Mouse (Mus musculus) adrenal gland, postnatal 14 days (tissue): ENCODE data around the gene Calhm2. TPM values are rescaled to one million over a fixed set of nuclear protein-coding genes. Genes with fewer than 3 reads are reported as not detected.

Source experiments
- DNase-seq: peaks from one replicate; pipeline ENCODE4 v3.0.0; 2021; ENCODE audit warnings: mixed read lengths
- long read RNA-seq, 2 experiments: library from polyadenylated mRNA; stranded (forward); transcript quantifications; one replicate each; pipeline ENCODE4 v2.0.0; 2021
- total RNA-seq: library from RNA; stranded (reverse); gene quantifications from 2 replicates; pipeline ENCODE4 v1.2.3, GENCODE M21; 2021

The Calhm2 gene
- total RNA-seq = 4.4 and 5.4 TPM in 2 replicates
- long read RNA-seq, experiment 1, partial matches to known transcripts = 0 of 1 reads
- long read RNA-seq, experiment 1, other reads (novel, unspliced or antisense) = 1 of 1 reads
- long read RNA-seq, experiment 2 = 0 reads

- peak; percentile 74 for DNase-seq
These were observed at the start of gene Calhm2 for GRCm38 (mm10) chr19:47137771-47138421. TSS of gene Calhm2 (minus strand) at chr19:47138294.

GRCm38 (mm10) chr19:47186514-47187275, 48.6 kb upstream of the Calhm2 start:
- no peak for DNase-seq

- DNase-seq = no peak
These were observed 46.6 kb upstream of the Calhm2 start for GRCm38 (mm10) chr19:47184736-47185135.

- DNase-seq = no peak
These were observed 46.1 kb upstream of the Calhm2 start for GRCm38 (mm10) chr19:47184221-47184620.

- no peak for DNase-seq
These were observed 41.9 kb upstream of the Calhm2 start for GRCm38 (mm10) chr19:47180011-47180410.

- DNase-seq = peak; percentile 57
These were observed 41.2 kb upstream of the Calhm2 start for GRCm38 (mm10) chr19:47179272-47179809.

- DNase-seq = peak; percentile 78
These were observed 40.6 kb upstream of the Calhm2 start, which contains the start of gene Neurl1a for GRCm38 (mm10) chr19:47178431-47179271. TSS of gene Neurl1a (plus strand) at chr19:47178820.

- peak; percentile 56 for DNase-seq
These were observed 39.9 kb upstream of the Calhm2 start for GRCm38 (mm10) chr19:47178001-47178400.

- DNase-seq = peak; percentile 19
These were observed 38.9 kb upstream of the Calhm2 start for GRCm38 (mm10) chr19:47176916-47177505.

GRCm38 (mm10) chr19:47175472-47175871, 37.4 kb upstream of the Calhm2 start:
- no peak for DNase-seq

GRCm38 (mm10) chr19:47174515-47174914, 36.4 kb upstream of the Calhm2 start:
- peak; percentile 53 for DNase-seq

GRCm38 (mm10) chr19:47168793-47169412, 30.8 kb upstream of the Calhm2 start:
- peak; percentile 91 for DNase-seq

GRCm38 (mm10) chr19:47168223-47168622, 30.1 kb upstream of the Calhm2 start:
- peak; percentile 43 for DNase-seq

- DNase-seq = no peak
These were observed 29.6 kb upstream of the Calhm2 start for GRCm38 (mm10) chr19:47167617-47168214.

- no peak for DNase-seq
These were observed 28.7 kb upstream of the Calhm2 start for GRCm38 (mm10) chr19:47166758-47167157.

- no peak for DNase-seq
These were observed 25.2 kb upstream of the Calhm2 start for GRCm38 (mm10) chr19:47163176-47163744.

GRCm38 (mm10) chr19:47161669-47162068, 23.6 kb upstream of the Calhm2 start:
- no peak for DNase-seq

GRCm38 (mm10) chr19:47157664-47158063, 19.6 kb upstream of the Calhm2 start, which contains the start of gene Calhm3:
TSS of gene Calhm3 (minus strand) at chr19:47157764.
- DNase-seq = no peak

GRCm38 (mm10) chr19:47153767-47154166, 15.7 kb upstream of the Calhm2 start:
- DNase-seq = no peak

- no peak for DNase-seq
These were observed 13.9 kb upstream of the Calhm2 start for GRCm38 (mm10) chr19:47152062-47152369.
